Mouse (Mus musculus) lung, postnatal 14 days (tissue): ENCODE measurements at regions not wholly inside any gene's neighbourhood (a gene's known extent, or its start where the extent isn't known, plus 50 kb on each side); places are given as distances from the start of the nearest gene placed in this dataset.

Source experiments
- DNase-seq: peaks from one replicate; pipeline ENCODE4 v3.0.0; 2021

- DNase-seq, result no peak
These were observed 56.4 kb upstream of the Ddhd1 start for GRCm38 (mm10) chr14:45714311-45714710.

DNA sequence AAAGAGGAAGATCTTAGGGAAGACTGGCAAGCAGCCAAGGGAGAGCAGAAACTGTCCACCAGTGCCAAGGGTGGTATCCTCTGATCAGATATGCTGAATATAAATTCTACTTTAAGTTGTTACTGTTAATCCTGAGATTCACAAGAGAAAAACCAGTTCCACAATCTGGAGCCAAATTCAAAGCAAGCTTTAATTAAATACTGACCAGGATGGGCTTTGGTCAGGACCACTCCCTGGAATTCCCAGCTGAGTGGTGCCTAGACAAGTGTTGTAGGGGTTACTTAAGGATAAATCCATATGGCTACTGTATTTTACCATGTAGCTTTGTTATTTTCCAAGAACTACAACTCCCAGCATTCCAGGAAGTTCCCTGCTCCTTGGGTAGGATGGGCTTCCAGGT, 56.8 kb upstream of the Ddhd1 start:
- no peak for DNase-seq

DNA sequence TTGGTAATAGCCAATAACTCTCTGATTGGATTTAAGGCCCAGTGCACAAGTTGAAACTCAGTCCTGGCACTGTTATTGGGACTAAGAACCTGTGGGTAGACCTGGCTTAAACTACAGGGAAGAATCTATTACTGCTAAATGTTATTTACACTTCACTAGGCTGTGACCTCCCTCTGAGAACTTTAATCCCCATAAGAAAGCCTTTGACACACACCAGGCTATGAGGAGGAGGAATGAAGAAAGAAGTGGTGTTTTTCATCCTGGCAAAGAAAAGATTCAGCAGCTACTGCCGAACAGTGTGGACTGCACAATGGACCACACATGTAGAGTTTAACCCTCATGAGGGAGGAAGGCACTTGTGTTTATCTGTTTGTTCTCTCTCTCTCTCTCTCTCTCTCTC, 58.2 kb upstream of the Ddhd1 start:
- no peak for DNase-seq

- DNase-seq, result no peak
These were observed 64.9 kb upstream of the Ddhd1 start for GRCm38 (mm10) chr14:45722887-45723286.

GRCm38 (mm10) chr14:45724341-45724740, 66.4 kb upstream of the Ddhd1 start:
- DNase-seq, result no peak

DNA sequence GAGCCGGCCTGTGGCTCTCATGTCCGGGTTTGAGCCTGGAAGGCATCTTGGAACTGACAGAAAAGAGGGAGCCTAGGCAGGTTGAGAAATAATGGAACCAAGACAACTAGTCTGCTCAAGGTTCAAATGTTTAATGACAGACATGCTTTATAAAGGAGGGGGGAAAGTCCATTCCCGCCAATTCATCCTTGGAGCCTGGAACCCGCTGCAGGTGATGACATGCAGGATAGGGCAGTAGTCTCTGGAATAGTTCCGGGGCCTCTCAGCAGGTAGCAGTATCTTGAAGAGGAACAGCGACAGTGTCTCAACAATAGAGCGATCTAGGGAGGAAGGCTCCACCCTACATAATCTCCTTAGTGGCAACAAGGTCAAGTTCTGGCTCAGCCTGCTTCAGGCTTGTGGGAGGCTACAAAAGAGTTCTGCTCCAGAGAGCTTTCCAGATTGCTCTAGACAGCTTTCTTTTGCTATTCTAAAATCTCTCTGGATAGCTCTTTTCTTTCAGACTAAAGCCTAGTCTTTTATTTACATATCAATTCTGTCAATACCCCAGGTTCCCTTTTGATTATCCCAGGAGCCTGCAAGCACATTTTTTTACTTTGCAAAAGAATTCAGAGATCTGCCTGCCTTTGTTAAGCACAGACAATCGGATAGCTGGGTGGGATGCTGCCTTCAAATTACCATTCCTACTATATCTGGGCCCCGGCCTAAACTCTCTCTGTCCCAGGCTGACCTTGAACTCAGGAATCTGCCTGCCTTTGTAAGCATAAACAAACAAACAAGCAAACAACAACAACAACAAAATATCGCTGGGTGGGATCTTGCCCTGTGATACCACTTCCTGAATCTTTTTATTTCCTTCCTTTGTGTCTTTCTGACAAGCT, 76.8 kb upstream of the Ddhd1 start:
- DNase-seq, result no peak

DNA sequence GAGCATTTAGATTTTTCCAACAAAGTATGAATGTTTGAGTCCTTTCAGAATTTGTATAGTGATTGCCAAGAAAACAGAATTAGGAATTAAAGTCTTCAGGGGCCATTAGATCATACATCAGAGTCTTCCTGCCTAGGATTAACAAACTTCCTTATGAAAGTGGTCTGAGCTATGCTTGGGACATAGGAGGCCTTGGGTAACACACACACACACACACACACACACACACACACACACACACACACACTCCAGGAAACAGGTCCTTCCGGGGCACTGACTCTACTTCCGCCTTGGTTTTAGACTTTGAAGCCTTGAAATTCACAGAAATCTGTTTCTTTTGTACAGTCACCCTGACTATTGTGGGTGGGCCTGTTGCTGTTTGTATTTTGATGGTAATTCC, 80.0 kb upstream of the Ddhd1 start:
- DNase-seq, result no peak

DNA sequence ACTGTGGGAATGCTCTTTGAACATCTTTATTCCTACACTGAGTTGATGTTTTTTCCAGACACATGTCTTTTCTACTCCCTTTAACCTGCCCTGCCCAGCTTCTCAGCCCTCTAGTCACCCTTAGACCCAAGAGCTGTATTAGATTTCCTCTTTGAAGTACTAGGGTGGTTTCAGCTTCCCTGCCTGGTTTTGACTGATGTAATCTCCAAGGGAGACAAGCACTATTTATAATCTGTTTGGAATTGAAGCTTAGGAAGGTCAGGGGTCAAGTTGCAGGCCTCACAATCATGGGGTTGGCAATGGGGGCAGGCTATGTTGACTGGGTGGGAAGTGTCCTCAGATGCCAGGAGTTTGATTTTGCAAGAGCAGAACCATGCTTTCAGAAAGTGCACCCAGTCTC, 81.7 kb upstream of the Ddhd1 start:
- DNase-seq, result peak; percentile 20

- DNase-seq, result no peak
These were observed 82.7 kb upstream of the Ddhd1 start for GRCm38 (mm10) chr14:45740662-45741061.

- peak; percentile 23 for DNase-seq
These were observed 88.2 kb upstream of the Ddhd1 start for GRCm38 (mm10) chr14:45746176-45746575.

DNA sequence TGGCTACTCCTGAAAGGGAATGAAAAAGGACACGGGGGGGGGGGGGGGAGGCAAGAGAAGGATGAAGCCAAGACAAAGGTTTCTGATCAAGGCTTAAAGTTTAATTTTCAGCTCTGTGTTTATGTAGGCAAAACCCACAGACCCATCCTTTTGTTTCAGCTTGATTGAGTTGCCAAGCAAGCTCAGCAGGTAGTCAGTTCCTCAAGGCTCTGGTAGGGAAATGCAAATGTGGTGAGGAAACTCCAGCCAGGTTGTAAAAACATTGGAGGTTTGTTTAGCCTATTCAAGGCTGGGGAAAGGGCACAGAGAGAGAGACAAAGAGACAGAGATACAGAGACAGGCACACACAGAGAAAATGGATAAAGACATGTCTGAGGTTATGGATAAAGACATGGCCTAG, 99.4 kb upstream of the Ddhd1 start:
- DNase-seq, result no peak

DNA sequence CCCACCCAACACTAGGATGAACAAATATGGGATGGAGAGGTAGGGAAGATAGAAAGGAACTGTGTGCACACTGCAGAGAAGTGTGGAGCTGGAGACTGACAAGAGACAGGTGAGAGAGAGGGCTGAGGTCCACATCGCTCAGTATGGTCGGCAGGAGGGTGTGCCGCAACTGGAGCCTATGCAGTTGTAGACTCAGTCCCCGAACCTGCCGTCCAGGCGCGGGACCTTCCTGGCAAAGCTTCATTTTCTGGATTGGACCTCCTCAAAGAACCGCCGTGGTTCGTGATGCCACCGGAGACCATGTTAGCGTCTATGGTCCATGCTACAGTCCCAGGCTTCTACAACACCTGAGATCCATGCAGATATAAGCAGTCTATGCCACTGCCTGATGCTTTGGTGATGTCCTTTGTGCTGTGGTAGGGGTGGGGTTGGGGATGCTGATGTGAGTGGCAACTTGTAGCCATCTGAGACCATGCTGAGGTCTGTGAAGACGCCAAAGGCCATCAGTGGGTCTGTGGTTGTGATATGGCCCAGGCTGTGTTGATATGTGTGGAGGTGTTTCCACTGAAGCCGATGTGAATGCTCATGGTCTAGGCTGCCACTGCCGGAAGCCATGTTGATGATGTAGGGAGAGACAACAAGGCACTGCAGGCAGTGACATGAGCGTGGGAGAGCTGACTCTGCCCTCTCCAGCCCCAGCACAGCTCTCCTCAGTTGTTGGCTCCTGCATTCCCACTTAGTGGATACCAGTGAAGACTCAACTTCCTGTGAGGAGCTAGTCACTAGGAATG, 103.1 kb upstream of the Ddhd1 start:
- DNase-seq, result no peak

GRCm38 (mm10) chr14:45764231-45764630, 106.3 kb upstream of the Ddhd1 start:
- no peak for DNase-seq

DNA sequence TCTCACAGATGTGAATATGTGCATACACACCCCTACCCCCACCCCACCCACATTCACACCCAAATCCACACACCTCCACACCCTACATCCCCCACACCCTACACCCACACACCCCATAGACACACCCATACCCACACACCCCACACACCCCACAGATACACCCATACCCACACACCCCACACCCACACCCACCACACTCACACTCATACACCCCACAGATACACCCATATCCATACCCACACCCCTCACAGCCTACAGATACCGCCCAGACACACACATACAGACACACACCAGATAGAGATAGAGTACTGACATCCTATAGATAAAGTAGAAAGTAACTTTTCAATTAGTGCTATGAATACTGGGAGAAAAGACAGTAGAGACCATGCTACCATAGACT, 108.6 kb upstream of the Ddhd1 start:
- DNase-seq, result no peak

DNA sequence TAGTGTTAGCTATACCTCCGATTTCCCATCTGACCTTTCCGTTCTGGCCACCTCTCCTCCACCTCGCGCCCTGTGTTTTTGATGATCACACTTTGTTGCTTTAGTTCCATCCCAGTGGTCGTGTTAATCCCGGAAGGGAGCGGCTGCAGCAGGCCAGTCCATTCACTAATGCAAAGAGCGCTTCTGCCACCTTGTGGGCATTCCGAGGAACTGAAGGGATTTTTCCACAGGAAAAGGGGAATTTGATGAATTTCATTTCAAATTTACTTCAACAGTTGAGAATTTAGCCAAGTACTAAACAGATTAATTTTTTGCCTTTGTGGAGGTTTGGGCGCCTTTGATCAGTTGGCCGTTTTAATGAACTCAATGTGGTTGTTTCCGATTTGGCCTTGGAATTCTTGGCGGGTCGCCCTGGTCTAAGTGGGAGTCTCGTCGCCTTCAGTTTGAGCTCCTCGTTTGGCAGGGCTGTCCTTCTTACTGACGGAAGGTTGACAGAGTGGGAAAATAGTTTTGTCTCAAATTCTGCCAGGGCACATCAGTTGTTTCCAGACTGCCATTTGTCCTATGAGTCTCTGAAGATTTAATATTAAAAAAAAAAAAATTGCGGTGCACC, 114.8 kb upstream of the Ddhd1 start:
- peak; percentile 70 for DNase-seq

DNA sequence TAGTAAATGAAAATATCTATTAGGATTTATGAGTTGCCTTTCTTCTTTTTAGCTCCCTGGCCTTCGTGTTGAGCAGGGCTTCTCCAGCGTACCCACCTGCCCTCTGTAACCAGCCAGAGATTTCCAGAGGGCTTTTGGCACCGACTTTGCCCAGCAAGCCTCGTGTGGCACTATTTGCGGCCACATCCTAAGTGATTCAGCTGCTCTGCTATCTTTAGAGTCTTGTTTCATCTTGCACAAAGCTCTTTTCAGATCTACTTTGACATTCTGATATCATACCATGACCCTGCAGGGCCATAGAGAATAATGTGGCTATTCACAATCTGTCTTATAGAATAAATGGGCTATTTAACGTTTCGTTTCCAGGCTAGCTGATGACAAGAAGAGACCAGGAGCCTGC, 115.4 kb upstream of the Ddhd1 start:
- DNase-seq, result no peak

DNA sequence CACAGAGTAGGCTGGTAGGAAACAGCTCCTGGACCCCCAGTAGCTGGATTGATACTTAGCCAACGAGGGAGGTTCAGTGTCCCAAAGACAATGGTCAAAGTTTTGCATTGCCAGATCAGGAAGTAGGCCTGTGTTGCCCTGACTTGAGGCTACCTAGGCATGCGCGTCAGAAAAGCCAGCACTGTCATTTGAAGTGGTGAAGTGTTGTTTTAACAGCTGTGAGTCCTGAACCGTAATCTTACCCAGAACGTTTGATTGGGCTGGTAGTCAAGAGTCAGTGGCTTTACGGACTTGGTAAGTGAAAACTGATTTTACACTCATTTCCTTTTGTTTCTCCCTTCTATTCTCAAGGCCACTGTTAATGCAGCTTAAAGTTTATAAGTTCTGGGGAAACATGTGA, 123.9 kb upstream of the Ddhd1 start:
- DNase-seq, result no peak

- DNase-seq, result no peak
These were observed 137.0 kb upstream of the Ddhd1 start for GRCm38 (mm10) chr14:45794980-45795379.

GRCm38 (mm10) chr14:45796665-45797319, 138.8 kb upstream of the Ddhd1 start:
- DNase-seq, result peak; percentile 32

- no peak for DNase-seq
These were observed 139.4 kb upstream of the Ddhd1 start for GRCm38 (mm10) chr14:45797320-45797696.

DNA sequence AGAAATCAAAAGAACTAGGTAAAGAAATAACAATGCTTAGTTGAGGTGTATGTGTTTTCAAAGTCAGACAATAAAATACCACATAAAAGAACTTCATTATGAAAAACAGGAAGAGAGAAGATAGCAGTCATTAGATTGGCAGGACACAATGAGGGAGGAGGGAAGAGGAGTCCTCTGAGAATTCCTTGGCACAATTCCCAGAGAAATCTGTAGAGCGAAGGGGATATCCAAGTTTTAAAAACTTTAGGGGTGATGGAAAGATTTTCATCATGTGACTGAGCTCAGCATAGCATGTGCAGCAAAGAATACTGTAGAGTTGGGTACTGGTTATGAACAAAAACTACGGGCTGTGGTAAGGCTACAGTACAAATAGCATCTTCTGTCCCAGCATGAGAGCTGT, 141.3 kb upstream of the Ddhd1 start:
- DNase-seq, result no peak

DNA sequence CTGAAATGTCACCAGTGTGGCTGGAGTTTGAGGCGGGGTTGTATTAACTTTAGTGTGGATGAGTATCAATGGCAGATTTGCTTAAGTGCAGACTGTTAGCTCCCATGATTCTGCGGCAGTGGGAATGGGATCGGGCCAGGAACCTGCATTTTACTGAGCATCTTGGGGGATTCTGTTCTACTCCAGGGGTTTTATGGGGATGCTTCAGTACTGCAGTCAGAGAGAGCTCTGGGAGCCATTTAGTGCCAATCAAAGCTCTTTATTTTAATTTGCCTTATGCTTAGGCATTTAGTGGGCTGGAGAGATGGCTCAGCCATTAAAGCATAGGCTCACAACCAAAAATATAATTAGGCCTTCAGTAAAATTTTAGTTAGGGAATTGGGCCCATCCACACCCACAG, 148.0 kb upstream of the Ddhd1 start:
- DNase-seq, result no peak

DNA sequence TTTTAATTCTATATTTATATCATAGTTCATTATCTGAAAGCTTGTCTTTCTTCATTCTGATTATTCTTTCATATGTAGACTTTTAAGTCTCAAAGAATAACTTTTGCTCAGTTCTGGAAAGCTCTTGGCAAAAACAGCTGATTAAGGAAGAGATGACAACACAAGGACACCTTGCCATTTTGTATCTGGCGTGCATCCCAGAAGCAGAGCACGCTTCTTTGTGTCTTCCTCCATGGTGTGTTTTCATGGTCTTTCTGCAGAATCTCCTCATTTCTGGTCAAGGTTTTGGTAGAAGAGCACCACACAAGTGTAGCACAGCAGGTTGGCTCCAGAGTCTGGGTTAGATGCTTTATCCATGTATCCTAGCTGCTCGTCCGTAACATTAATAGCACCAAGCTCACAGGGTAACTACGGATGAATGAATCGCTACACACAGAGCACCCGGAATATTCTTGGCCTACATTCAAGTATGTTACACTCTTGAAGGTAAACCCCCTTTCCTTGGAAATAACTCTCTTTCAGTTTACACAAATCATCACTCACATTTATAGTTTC, 148.9 kb upstream of the Ddhd1 start:
- no peak for DNase-seq
